Mouse (Mus musculus) heart, postnatal 4 days (tissue): ENCODE data around the gene Dcdc2a. TPM values are rescaled to one million over a fixed set of nuclear protein-coding genes. Genes with fewer than 3 reads are reported as not detected.

Source experiments
- DNase-seq: peaks from one replicate; pipeline ENCODE4 v3.0.0; 2021
- total RNA-seq, 2 experiments: library from RNA; stranded (reverse); gene quantifications; 2 replicates each; pipeline ENCODE4 v1.2.3; 2021

Gene Dcdc2a
- under 1 TPM; 0.05 to 0.11 TPM for total RNA-seq

DNA sequence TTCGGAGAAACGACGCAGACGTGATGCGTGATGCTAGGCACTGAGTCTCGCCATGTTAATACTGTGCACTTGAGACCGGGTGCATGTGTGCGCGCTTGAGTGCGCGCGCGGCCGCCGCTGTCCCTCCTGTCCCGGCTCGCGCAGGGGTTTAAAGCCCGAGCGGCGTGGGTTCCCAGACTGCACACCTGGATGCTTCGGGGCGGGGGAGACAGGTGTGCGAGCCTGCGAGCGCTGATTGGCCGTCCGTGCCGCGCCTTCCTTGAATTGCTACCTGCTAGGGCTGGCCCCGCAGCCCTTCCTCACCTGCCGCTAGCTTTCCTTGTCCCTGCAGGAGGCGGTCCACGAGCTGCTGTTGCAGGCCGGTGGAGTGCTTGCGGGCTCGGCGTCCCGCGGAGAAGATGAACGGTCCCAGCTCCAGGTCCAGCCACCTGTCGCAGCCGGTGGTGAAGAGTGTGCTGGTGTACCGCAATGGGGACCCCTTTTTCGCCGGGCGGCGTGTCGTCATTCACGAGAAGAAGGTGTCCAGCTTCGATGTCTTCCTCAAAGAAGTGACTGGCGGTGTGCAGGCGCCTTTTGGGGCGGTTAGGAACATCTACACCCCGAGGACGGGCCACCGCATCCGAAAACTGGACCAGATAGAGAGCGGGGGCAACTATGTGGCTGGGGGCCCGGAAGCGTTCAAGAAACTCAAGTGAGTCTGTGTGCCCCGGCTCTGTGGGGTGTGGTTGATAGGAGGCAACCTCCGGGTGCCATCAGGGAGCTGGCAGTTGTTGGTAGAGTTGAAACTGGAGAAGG is at the start of gene Dcdc2a:
Gene Dcdc2a, plus strand, starts transcription at position 132 of the 795 bp plus-strand sequence.
- DNase-seq = no peak

DNA sequence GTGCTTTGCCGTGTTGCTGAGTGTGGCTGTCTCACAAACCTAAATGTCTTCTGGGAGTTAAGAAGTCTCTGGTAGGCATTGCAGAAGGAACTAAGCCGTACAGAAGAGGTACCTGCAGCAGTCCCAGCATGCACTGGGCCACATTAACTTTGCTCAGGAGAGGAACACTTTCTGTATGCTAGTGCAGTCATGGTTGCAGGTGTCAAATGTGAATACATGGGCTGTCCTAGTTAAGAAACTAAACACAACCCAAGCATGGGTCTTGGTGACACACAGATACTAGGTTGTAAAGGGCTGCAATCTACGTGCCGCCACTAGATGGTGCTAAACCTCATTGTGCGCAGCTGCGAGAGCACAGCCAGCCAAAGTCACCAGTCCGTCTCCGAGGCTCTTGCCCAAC is 48.7 kb upstream of the Dcdc2a start:
- peak; percentile 65 for DNase-seq

DNA sequence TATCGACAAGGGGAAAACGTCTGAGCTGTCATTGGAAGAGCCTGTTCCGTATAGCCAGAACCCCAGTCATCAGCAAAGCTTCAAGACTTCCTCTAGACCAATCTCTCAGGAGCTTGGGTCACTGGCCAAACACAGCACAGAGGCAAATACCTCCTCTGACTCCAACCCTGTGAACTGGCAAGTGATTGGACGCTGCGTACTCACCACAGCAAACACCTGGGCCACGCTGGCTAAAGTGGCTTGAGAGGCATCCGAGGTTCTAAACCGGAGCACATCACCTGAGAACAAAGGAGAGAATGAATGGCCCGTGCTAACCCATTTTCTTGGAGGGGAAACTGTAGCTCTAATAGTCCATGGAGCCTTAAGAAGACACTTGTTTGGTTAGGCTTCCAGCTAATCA is 37.5 kb upstream of the Dcdc2a start:
- no peak for DNase-seq

DNA sequence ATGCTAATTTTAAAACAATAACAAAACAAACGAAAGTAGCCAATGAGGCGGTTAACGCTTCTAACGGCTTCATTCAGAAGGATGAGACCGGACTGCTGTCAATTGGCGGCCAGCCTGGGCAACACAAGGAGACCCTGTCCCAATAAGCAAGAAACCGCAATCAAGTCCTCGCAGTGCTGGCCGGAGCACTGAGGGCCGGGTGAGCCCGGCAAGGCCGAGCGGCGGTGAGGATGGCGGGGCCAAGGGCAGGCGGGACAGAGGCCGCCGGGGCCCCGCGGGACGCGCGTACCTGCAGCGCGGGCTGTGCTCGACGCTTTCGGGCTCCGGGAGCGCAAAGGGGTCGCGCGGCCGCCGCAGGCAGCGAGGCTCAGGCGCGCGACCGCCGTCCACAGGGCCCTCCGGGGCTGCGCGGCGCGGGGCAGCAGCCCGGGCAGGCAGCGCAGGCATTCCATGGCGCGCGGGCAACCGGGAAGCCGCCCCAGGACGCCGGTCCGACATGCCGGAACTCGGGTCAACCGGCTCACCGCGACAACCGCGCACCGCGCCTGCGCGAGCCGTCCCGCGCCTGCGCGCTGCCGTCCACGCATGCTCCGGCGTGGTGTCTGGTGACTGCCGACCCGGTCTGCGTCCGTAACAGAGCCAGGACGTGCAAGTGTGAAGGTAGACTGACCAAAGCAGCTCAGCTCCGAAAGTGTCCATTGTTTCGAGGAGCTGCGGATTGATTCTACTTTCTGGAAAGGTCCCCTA is 35.8 kb upstream of the Dcdc2a start, which contains the start of gene Mrs2:
Gene Mrs2, minus strand, starts transcription at position 587 of the 747 bp plus-strand sequence.
- DNase-seq = peak; percentile 92

DNA sequence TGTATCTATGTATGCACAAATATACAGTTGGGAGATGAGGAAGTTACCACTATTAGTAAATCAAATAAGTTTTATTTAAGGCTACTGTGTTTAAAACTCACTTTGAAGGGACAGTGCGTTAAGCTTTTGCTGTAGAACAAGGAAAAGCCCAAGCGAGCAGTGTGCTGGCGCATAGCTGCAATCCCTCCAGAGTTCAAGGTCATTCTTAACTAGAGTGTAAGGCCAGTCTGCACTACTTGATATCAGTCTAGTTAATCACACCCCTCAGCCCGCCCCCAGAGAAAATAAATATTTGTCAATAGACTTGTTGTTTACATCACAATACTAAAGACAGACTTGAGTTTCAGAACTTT is 35.3 kb upstream of the Dcdc2a start:
- no peak for DNase-seq

DNA sequence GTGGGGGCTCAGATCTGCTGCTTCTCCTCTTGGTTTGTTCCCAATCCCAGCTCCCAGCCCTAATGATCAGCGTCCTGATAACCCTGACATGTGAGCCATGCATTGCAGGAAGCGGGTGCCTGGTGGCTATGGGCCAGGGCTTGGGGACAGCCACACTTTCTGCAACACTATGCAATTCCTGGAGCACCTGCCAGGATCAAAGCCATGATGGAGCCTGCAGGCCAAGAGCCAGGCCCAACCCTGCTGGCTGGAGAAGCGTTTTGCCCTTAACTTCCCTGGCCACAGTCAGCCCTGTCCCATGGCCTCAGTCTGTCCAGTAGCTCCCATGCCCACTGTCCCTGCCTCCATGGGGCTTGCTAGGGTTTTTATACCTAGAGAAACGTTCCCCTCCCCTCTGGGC is 33.4 kb upstream of the Dcdc2a start:
- DNase-seq = no peak

DNA sequence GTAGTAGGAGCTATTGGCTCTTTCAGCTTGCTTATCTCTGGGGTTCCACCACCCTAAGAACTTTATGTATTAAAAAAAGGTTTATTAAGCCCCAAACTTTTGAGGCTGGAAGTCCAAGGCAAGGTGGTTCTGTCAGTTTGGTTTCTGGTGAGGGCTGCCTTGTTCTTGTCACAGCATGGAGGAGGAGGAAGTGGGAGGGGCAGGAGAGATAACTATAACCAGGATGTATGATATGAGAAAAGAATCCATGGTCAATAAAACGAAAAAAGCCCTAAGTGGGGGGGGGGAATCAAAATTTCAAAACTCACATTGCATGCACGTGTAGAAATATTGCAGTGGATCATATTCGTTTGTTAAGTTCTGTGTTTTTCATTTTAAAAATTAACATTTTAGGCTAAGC is 32.7 kb upstream of the Dcdc2a start:
- no peak for DNase-seq

DNA sequence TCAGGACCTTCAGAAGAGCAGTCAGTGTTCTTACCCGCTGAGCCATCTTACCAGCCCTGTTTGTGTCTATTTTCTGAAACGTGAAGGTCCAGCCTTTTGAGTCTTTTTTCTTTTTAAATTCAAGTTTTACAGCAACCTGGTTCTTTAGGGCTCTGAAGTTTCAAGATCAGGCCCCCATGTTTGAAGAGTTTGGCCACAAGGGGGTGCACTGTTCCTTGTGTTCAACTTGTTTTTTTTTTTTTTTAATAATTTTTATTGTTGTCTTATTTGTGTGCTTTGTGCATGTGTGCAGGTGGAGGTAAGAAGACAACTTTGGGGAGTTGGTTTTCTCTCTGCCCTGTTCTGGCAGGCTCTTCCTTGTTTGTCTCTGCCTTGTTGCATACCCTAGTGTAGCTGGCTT is 31.1 kb upstream of the Dcdc2a start:
- peak; percentile 63 for DNase-seq

DNA sequence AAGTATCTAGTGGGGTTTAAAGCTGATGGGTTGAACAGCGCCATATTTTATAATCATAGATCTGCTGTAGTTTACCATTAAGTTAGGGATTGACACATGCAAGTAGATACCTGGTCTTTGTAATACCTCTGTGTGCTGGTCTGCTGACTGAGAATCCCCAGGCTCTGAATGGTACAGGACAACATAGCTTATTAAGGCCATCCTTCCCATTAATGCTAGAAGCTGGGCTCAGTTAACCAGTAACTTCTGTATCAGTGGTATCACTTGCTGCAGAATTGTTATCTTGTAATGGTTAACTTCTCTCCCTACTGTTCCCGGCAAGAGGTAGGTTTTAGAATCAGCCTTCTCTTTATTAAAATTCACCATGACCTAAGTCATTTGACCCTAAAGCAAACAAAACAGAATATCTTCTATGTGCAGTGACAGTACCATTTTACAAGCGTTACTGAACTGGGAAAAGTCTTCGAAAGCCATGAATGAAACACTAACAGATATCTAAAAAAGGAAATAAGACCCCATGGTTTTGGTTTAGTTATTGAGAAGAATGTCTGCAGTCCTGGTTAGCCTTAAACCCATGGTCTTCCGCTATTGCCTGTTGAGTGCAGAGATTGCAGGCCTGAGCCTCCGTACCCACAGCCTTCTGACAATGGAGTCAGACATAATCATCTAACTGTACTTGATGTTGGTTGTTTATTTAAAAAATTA is 29.2 kb upstream of the Dcdc2a start:
- no peak for DNase-seq

DNA sequence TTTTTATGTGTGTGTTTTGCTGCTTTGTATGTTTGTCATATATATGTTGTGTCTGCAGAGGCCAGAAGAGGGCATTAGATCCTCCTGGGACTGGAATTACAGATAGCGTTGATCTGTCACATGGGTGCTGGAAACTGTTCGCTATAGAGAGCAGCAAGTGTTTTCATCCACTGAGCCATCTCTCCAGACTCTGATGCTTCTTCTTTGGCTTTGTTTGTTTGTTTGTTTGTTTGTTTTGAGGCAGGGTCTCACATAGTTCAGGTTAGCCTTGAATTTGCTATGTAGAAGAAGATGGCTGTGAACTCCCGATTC is 28.7 kb upstream of the Dcdc2a start:
- no peak for DNase-seq

DNA sequence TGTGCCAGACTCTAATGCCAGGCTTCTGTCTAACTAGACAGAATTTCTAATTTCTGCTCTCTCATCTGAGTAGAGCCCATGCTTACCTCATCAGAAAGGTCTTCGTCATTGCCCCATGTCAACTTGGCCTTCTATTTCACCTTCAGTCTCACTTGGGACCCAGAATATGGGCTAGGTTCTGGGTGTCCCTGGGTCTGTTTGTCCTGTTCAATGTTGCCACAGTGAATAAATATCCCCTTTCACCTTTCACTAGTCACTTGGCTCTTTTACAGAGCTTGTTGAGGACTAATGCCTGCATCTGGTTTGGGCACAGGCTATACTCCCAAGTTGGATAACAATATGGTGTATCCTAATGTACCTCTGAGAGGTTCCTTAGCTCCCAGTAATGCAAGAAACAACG is 16.3 kb upstream of the Dcdc2a start:
- no peak for DNase-seq

DNA sequence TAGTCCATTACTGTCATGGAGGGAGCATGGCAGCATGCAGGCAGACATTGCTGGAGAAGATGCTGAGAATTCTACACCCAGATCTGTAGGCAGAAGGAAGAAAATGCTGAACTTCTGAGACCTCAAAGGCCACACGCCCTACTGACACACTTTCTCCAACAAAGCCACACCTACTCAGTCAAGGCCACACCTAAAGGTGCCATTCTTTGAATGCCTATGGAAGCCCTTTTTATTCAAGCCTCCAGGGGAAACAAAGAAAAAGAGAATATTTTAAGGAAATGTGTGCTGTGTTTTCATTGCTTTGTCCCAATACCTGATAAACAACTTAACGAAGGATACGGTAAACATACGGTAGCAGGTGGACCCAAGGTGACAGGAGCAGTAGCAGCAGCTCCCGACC is 3.1 kb upstream of the Dcdc2a start:
- DNase-seq = no peak

DNA sequence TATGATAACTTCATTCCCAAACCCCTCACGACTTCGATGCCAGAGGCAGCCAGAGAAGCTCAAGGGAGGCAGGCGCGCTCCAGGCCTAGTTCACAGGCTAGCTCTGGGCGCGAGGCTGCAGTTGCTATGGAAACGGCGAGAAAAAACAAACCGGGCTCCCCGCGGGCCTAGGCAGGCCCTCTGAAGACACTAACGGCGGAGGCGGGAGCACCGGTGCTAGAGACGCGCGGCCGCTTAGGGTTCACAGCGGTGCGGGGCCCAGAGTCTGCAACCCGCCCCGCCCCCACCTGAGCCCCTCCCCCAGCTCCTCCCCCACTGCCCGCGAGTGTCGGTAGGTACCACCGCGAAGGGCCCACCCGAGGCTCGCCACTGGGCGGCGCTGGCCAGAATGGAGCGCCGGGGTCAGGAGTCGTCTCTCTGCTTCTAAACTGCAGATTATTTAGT is 671 bp upstream of the Dcdc2a start:
- DNase-seq = peak; percentile 52

DNA sequence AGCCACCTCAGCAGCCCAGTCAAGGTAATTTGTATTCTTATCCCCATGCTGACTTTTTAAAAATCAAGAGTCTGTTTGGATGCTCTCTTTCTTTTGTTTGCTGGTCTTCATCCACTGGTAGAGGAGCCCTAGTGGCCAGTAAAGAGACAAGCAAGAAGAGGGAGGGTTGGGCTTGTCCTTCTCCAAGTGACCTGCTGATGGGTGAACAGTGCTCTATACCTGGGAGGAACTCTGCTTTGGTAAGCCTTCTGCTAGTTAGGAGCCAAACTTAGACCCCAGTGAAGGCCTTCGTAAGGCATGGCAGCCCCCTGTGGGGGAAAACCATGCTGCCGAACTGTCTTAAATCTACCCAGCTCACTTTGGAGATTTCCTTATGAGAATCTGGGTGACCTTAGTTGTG is 10.9 kb downstream of the Dcdc2a start:
- DNase-seq = no peak

DNA sequence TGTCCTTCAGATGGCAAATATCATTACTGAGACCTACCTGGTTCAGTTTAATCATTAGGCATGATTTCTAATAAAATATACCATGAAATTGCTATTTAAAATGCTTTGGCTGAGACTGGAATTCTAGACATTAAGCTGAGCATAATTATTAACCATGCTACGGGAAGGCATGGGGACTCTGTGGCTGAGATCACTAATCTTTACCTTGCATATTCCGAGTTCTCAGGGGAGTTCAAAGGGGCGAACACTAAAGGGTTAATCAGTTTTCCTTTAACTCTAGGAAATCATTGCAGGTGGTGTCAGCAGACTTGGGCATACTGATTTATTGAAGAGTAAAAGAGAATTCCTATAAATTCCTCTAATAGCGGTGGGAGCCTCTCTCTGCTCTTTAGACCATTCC is 11.4 kb downstream of the Dcdc2a start:
- DNase-seq = no peak

DNA sequence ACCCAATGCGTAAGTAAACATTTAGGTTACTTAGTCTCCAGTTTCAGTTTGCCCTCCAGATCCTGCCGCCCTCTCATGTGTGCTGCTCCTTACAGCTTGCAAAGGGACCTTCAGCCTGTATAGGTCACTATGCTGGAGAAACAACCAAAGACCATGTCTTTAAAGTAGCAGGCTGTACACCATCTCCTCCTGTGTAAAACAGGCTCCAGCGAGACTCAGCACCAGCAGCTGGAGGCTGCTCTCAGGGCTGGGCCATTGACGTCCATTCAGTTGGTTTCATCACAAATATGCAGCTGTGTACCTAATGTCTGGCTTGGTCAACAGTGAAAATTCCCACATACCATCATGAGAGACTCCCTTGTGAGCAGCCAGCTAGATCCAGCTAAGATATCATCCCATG is 14.0 kb downstream of the Dcdc2a start:
- no peak for DNase-seq

DNA sequence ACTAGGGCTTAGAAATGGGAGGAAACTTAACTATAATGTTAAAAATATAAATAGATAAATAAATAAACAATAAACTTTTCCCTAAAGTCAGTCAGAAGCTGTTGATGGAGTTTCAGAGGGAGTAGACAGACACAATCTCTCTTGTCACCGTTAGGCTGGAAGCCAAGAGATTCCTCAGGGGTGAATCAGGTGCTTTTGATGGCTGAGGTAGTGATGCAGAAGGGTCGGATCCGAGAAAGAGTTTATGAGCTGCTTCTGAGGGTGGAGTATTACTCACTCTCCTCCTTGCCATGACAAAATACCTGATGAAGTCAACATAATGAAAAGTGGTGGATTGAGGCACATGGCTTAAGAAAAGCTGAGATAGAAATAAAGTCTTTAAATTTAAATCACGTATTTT is 15.0 kb downstream of the Dcdc2a start:
- DNase-seq = no peak

DNA sequence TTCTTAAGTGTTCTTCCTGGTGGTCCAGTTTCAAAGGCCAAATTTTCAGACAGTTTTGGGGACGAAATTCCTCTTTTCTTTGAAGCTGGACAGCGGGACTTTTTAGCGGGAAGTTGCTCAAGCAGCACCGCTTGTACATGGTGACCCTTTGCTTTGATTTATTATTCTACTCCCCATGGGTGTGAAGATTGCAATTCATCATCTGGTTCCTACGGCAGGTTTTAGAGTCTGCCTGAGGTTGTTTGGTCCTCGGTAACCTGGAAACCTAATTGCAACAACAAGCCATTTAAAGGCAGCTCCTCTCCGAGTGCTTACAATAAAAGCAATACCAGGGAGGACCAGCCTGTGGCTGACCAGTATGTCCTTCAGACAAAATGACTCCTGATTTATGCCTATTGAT is 21.5 kb downstream of the Dcdc2a start:
- DNase-seq = no peak

DNA sequence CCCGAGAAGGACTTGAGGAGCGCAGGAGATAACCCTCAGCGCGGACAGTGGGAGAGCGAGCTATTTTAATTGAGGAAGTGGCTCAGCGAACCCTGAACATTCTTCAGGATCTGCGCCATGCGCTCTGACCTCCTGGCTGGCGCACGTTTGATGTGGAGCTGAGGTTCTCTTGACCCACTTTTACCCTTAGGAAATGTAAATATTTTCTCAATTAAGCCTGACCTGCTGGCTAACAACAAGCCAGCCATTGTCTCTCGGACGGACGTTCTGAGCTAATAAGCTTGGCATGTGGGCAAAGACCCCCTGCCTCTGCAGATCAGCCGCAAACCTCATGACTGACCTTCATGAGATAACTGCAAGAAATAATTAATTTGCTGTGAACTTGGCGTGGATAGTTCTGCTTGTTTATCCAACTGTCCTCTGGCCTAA is 27.4 kb downstream of the Dcdc2a start:
- DNase-seq = no peak

DNA sequence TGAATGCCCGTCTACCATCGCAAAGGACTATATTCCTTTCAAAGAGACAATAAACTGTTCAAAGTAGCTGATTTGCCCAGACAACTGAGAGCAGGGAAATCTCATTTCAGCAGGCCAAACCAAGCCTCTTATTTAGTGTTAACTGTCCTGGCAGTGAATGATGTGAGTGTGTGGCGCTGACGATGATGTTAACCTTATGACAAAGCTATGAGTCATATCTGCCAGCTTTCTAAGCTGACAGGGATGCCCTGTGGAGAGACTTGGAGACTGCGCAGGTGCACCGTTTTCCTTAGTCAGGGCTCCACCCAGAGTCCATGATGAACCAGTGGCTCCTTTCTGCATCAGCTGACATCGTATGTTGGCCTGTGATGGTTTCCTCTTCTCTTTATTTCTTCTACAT is 29.3 kb downstream of the Dcdc2a start:
- DNase-seq = no peak

DNA sequence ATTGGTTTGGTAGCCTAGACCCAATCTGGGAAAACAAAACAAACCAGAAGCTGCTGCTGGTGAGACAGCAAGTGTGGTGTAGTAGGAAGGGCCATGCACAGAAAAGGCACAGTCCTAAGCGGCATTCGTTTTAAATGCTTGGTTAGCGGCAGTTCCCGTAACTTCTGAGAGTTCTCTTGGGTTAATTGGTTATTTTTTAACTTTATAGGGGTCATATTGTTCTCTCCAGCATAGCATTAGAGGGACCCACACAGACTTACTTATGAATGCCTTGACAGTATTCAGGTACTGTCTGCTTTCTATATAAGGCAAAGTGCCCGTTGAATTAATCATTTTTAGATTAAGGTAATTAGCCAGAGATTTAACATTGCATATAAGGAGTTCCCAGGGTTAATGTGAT is 35.5 kb downstream of the Dcdc2a start:
- DNase-seq = no peak

DNA sequence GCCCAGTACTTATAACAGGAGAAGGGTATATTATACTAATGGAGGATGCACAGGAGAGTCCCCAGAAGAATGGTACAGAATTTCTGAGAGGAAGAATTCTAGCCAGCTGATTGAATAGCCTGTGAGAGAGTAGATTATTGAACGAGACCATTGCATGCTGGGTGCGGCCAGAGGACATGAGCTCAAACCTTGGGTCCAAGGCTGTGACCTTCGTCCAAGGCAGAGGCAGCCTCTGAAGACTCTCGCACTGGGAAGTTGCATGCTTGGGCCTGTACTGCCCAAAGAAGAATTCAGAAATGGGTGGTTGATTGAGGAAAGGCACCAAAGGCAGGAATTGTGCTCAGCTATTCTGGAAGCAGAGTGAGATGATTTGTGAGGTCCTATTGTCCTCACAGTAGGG is 38.0 kb downstream of the Dcdc2a start:
- no peak for DNase-seq

DNA sequence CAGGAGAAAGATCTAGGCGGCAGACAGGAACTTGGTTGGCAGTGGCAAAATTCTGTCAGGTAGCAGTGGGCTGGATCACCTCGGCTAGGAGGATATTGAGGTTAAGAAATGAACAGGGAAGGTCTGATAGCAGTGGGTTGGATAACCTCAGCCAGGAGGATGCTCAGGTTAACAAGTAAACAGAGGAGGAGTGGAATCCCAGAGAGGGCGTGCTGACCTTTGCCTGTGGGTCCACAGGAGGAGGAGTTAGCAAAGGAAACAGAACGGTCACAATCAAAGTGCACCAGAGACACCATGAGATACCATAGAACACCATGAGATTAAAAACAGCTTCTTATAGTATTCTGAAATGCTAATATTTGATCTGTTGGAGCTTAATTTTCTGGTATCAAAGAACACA is 38.6 kb downstream of the Dcdc2a start:
- no peak for DNase-seq

DNA sequence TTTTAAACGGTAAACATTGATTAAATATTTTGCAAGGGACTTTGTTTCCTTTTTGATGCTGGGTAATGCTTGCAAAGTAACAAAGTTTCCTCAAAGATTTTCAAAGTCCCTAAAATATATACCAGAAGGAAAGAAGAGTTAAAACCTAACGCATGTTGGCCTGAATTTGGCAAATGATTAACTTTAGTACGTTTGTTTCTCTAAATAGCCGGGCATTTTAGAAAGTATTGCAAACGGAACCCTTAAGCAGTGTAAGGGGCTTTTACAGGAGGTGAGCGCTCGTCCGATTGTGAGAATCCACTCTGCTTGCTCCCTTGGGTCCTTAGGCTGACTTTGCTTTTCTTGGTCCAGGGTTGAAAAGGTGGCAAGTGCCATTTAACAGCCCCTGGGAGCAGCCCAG is 41.5 kb downstream of the Dcdc2a start:
- DNase-seq = no peak
